Mouse (Mus musculus): ENCODE data around the gene Tet2. TPM values are rescaled to one million over a fixed set of nuclear protein-coding genes. Genes with fewer than 3 reads are reported as not detected.

The Tet2 gene
- polyA plus RNA-seq, 1 experiment from 2014 or later = 24.8 TPM

DNA sequence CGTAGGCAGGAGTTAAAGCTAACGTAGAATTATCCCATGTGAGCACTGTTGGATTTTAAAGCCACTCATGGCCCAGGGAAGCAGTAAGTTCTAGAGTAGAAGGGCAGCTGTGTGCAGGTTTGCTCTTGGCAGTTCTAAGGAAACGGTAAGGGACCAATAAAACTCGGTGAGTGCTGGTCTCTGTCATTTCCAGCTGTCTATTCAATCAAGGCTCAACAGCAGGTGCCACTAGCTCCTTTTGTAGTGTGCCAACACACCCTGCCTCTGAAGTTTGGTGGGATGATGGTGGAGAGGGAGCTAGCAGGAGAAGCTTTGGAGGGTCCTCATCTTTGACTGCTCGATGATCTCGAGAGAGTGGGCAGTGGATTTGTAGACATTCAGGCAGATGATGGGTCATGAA is 82.5 kb downstream of the Tet2 start:
- Histone ChIP-seq H3K27me3 (ENCODE audit: control insufficient read depth, insufficient read depth, low read length) (no peaks in the 10 kb centered on the region), H3K4me3 (ENCODE audit: low read length) (no peak overlapping the region), H3K36me3 (ENCODE audit: control insufficient read depth, insufficient read depth, low read length) (peaks cover 14% of the 10 kb centered on the region), H3K9ac (ENCODE audit: low read depth, low read length) (no peak overlapping the region), H3K27ac (ENCODE audit: low read depth, low read length) (no peak overlapping the region), H3K4me2 (replicated peaks; ENCODE audit: low read depth, low read length) (no peak overlapping the region), H3K4me1 (ENCODE audit: control insufficient read depth, insufficient read depth, low read length) (no peaks in the 10 kb centered on the region), H3K9me3 (ENCODE audit: control insufficient read depth, low read length) (no peaks in the 10 kb centered on the region)
- no peak for ATAC-seq (ENCODE audit: low FRiP score, low TSS enrichment)
- 84% methylated on average over 6 of the region's 6 CpGs for WGBS

DNA sequence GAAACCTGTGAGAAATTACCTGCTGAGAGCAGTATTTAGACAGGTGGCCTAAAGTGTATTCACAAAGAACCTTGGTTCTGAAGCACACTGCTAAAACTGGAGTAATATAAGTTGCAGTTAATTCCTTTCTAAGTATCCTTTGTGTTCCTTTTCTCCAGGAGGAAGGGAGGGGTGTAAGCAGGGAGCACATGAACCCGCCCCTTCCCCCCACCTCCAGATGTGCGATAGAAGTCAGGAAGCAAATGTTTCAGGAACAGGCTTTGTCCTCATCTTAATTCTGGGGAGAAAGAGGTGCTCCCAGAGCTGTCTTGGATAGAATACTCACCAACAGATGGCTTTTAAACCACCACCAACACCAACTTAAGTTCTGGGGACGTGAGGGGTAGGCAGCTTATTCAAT is 82.9 kb downstream of the Tet2 start:
- no peaks in the 10 kb centered on the region for H3K9me3 ChIP-seq (ENCODE audit: control insufficient read depth, low read length)
- H3K27ac ChIP-seq (ENCODE audit: low read depth, low read length) = no peak overlapping the region
- peaks cover 10% of the 10 kb centered on the region; the same call in 1 of the 2 replicates for H3K36me3 ChIP-seq (ENCODE audit: control insufficient read depth, insufficient read depth, low read length)
- H3K4me3 ChIP-seq (ENCODE audit: low read length) = no peak overlapping the region
- H3K27me3 ChIP-seq (ENCODE audit: control insufficient read depth, insufficient read depth, low read length) = no peaks in the 10 kb centered on the region
- no peak overlapping the region for H3K4me2 ChIP-seq (replicated peaks; ENCODE audit: low read depth, low read length)
- no peaks in the 10 kb centered on the region for H3K4me1 ChIP-seq (ENCODE audit: control insufficient read depth, insufficient read depth, low read length)
- WGBS = 78% methylated on average over 3 of the region's 3 CpGs
- H3K9ac ChIP-seq (ENCODE audit: low read depth, low read length) = no peak overlapping the region
- ATAC-seq (ENCODE audit: low FRiP score, low TSS enrichment) = no peak

DNA sequence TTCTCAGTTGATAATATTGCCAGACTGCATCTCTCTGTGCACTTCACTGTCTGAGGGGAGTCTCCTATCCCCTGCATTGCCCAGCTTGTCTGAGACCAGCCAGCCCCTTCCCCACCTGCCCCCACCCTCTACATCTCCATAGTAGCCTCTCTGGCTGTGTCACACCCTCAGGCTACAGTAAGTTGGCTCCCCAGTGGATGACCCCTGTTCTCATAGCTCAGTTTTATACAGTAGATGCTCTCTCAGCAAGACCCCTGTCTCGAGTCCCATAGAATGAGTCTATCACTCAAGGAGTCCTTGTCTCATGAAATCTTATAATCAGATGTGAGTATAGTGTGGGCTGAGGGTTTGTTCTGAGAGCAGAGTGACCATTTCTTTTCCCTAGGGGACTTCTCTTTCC is 85.8 kb downstream of the Tet2 start:
- H3K27me3 ChIP-seq (ENCODE audit: control insufficient read depth, insufficient read depth, low read length) = no peaks in the 10 kb centered on the region
- no peaks in the 10 kb centered on the region for H3K9me3 ChIP-seq (ENCODE audit: control insufficient read depth, low read length)
- no peak for ATAC-seq (ENCODE audit: low FRiP score, low TSS enrichment)
- no peak overlapping the region for H3K27ac ChIP-seq (ENCODE audit: low read depth, low read length)
- no peak overlapping the region for H3K4me2 ChIP-seq (replicated peaks; ENCODE audit: low read depth, low read length)
- no peaks in the 10 kb centered on the region; the same call in 1 of the 2 replicates for H3K36me3 ChIP-seq (ENCODE audit: control insufficient read depth, insufficient read depth, low read length)
- no peak overlapping the region for H3K9ac ChIP-seq (ENCODE audit: low read depth, low read length)
- no peaks in the 10 kb centered on the region for H3K4me1 ChIP-seq (ENCODE audit: control insufficient read depth, insufficient read depth, low read length)
- 59% methylated on average over 1 of the region's 1 CpGs for WGBS
- H3K4me3 ChIP-seq (ENCODE audit: low read length) = no peak overlapping the region

DNA sequence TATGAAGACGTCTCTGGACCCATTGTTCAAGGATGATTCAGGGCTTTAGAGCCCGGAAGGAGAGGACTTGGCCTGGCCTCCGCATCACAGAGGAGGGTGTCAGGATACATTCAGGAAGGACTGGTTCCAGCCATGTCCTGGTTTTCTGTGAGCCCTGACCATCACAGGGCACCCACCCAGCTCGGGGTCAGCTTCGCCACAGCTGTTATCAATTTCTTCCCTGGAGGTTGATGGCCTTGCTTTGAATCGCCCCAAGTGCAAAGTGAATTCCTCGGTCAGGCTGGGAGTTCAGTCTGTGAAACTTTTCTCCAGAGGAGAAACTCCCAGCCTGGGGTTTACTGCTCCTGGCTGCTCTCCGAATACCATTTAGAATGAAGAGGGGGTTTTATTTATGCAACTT is 91.0 kb downstream of the Tet2 start:
- H3K27ac ChIP-seq (ENCODE audit: low read depth, low read length) = no peak overlapping the region
- ATAC-seq (ENCODE audit: low FRiP score, low TSS enrichment) = no peak
- H3K4me1 ChIP-seq (ENCODE audit: control insufficient read depth, insufficient read depth, low read length) = no peaks in the 10 kb centered on the region
- H3K4me3 ChIP-seq (ENCODE audit: low read length) = no peak overlapping the region
- no peaks in the 10 kb centered on the region for H3K36me3 ChIP-seq (ENCODE audit: control insufficient read depth, insufficient read depth, low read length)
- no peak overlapping the region for H3K4me2 ChIP-seq (replicated peaks; ENCODE audit: low read depth, low read length)
- H3K27me3 ChIP-seq (ENCODE audit: control insufficient read depth, insufficient read depth, low read length) = no peaks in the 10 kb centered on the region
- no peak overlapping the region for H3K9ac ChIP-seq (ENCODE audit: low read depth, low read length)
- WGBS = 74% methylated on average over 8 of the region's 8 CpGs
- H3K9me3 ChIP-seq (ENCODE audit: control insufficient read depth, low read length) = no peaks in the 10 kb centered on the region

DNA sequence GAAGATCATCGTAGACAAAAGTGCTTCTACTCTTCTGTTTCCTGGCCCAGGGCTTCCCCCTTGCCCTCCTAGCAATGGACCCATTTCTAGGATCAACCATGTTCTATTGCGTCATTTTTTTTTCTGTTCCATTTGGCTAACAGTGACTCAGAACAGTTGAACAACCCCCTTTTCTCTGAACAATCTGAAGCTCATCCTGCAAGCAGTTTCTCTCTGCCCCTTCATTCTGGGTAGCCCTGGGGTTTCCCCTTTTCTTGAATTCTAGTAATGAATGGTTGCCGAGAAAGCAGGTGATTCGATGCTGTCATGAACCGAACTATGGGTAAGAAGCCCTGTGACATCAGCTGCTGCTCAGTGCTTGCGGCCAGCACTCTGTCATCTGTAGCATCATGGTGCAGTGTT is 108.0 kb downstream of the Tet2 start:
- ATAC-seq (ENCODE audit: low FRiP score, low TSS enrichment) = no peak
- Histone ChIP-seq H3K9me3 (ENCODE audit: control insufficient read depth, low read length) (no peaks in the 10 kb centered on the region), H3K27me3 (ENCODE audit: control insufficient read depth, insufficient read depth, low read length) (no peaks in the 10 kb centered on the region), H3K9ac (ENCODE audit: low read depth, low read length) (no peak overlapping the region), H3K4me1 (ENCODE audit: control insufficient read depth, insufficient read depth, low read length) (no peaks in the 10 kb centered on the region), H3K4me3 (ENCODE audit: low read length) (no peak overlapping the region), H3K27ac (ENCODE audit: low read depth, low read length) (no peak overlapping the region), H3K36me3 (ENCODE audit: control insufficient read depth, insufficient read depth, low read length) (no peaks in the 10 kb centered on the region), H3K4me2 (replicated peaks; ENCODE audit: low read depth, low read length) (no peak overlapping the region)
- 91% methylated on average over 6 of the region's 6 CpGs for whole genome bisulfite sequencing

DNA sequence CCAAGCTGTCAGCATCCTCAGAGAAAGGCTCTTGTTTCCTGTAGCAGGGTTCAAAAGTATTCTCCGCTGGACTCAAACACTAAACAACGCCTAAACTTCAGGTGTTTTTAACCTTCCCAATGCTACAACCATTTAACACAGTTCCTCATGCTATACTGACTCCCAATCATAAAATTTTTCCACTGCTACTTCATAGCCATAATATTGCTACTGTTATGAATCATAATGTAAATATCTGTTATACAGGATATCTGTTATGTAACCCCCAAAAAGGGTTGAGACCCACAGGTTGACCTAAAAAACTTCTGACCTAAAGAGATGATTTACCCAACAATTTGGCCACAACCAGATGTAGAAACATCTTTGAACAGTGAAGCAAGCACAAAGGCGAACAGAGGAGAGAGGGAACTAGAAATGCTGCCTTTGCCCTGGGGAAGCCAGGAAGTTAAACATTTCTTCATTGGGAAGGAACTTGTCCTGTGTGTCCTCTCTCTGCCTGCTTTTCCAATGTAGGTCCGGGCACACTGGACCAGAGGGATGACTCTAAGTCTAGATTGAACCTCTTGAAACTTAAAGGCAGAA is 108.6 kb downstream of the Tet2 start:
- no peak overlapping the region for H3K27ac ChIP-seq (ENCODE audit: low read depth, low read length)
- no peak overlapping the region for H3K9ac ChIP-seq (ENCODE audit: low read depth, low read length)
- no peak overlapping the region for H3K4me3 ChIP-seq (ENCODE audit: low read length)
- no peak for ATAC-seq (ENCODE audit: low FRiP score, low TSS enrichment)
- no peaks in the 10 kb centered on the region for H3K36me3 ChIP-seq (ENCODE audit: control insufficient read depth, insufficient read depth, low read length)
- no peaks in the 10 kb centered on the region for H3K4me1 ChIP-seq (ENCODE audit: control insufficient read depth, insufficient read depth, low read length)
- H3K27me3 ChIP-seq (ENCODE audit: control insufficient read depth, insufficient read depth, low read length) = no peaks in the 10 kb centered on the region
- no peak overlapping the region for H3K4me2 ChIP-seq (replicated peaks; ENCODE audit: low read depth, low read length)
- no peaks in the 10 kb centered on the region for H3K9me3 ChIP-seq (ENCODE audit: control insufficient read depth, low read length)
- WGBS = 85% methylated on average over 4 of the region's 4 CpGs

DNA sequence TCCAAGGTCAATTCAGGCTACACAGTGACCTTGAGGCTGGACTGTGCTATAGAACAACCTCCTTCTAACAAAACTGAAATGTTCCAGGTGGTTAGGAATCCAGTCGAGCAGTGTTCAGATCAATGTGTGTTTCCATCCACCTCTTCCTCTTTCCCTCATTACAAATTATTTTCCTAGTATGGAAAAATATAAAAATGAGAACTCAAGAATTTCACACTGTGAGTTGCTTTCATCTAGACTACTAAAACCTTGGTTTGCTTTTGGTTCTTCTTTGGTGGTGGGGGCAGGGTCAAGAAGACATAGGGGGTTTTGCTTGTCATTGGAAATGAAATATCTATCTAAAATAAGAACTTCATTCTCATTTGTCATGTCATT is 109.2 kb downstream of the Tet2 start:
- H3K36me3 ChIP-seq (ENCODE audit: control insufficient read depth, insufficient read depth, low read length) = no peaks in the 10 kb centered on the region
- H3K4me3 ChIP-seq (ENCODE audit: low read length) = no peak overlapping the region
- 91% methylated on average over 1 of the region's 1 CpGs for WGBS
- H3K9ac ChIP-seq (ENCODE audit: low read depth, low read length) = no peak overlapping the region
- H3K27me3 ChIP-seq (ENCODE audit: control insufficient read depth, insufficient read depth, low read length) = no peaks in the 10 kb centered on the region
- no peak overlapping the region for H3K4me2 ChIP-seq (replicated peaks; ENCODE audit: low read depth, low read length)
- no peaks in the 10 kb centered on the region for H3K9me3 ChIP-seq (ENCODE audit: control insufficient read depth, low read length)
- ATAC-seq (ENCODE audit: low FRiP score, low TSS enrichment) = no peak
- H3K4me1 ChIP-seq (ENCODE audit: control insufficient read depth, insufficient read depth, low read length) = no peaks in the 10 kb centered on the region
- no peak overlapping the region for H3K27ac ChIP-seq (ENCODE audit: low read depth, low read length)

DNA sequence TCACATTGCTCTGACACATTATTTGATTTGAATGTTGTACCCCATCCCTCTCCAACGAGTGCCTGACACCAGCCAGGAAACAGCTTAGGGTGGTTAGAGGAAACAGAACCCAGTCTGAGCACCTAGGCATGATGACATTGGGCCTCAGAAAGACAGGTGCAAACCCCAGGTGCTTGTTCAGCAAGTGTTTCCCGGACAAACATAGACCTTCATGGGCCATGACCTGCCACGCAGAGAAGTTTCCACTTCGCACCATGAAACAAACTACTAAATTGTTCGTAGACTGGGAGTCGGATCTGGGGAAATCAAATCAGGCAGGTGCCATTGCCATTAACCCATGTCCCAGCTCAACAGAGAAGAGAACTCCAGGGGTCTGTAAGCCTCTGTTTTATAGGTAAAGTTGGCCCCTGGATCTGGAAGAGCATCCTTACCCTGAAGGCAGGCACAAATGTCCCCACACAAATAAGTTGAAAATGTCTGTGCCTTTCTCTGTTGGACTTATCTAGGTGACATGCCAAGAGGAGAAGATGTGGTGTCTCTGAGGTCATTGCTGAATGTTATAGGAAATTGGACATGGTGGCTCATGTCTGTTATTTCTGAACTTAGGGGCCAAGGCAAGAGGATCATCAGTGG is 109.7 kb downstream of the Tet2 start:
- no peak overlapping the region for H3K4me3 ChIP-seq (ENCODE audit: low read length)
- 90% methylated on average over 6 of the region's 6 CpGs for WGBS
- H3K36me3 ChIP-seq (ENCODE audit: control insufficient read depth, insufficient read depth, low read length) = no peaks in the 10 kb centered on the region
- no peak for ATAC-seq (ENCODE audit: low FRiP score, low TSS enrichment)
- H3K9ac ChIP-seq (ENCODE audit: low read depth, low read length) = no peak overlapping the region
- no peaks in the 10 kb centered on the region for H3K9me3 ChIP-seq (ENCODE audit: control insufficient read depth, low read length)
- H3K27me3 ChIP-seq (ENCODE audit: control insufficient read depth, insufficient read depth, low read length) = no peaks in the 10 kb centered on the region
- H3K4me1 ChIP-seq (ENCODE audit: control insufficient read depth, insufficient read depth, low read length) = no peaks in the 10 kb centered on the region
- no peak overlapping the region for H3K27ac ChIP-seq (ENCODE audit: low read depth, low read length)
- H3K4me2 ChIP-seq (replicated peaks; ENCODE audit: low read depth, low read length) = no peak overlapping the region

DNA sequence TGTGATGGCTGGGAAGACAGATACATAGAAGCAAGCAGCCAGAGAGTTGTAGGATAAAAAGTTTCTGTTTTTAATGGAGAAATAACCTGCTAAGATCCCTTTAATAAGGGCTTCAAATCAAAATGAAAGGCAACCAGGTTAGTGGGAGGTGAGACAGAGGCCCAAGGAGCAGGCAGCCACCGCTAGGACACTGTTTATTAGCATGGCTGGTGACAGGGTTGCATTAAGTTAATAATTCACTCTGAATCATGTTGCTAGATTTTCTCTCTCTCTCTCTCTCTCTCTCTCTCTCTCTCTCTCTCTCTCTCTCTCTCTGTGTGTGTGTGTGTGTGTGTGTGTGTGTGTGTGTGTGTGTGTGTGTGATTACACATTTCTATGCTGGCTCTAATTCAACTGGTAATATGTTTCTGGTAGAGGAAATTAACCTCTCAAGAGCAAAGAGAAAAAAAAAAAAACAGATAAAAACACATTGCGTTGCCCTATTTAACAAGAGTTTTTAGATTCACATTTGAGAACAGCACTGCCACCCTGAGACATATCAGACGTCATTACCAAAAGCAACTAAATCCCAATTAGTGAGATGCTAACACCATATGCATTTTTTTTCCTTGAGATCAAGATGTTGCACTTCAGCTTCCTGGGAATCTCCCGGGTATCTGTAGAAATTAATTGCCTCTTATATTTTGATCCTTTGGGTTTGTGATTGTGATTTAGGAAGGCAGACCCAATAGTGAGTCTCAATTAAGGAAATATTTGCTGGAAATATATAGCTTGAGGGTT is 115.4 kb downstream of the Tet2 start:
- H3K4me2 ChIP-seq (replicated peaks; ENCODE audit: low read depth, low read length) = no peak overlapping the region
- WGBS = 70% methylated on average over 4 of the region's 4 CpGs
- no peak overlapping the region for H3K4me3 ChIP-seq (ENCODE audit: low read length)
- no peaks in the 10 kb centered on the region for H3K27me3 ChIP-seq (ENCODE audit: control insufficient read depth, insufficient read depth, low read length)
- H3K27ac ChIP-seq (ENCODE audit: low read depth, low read length) = no peak overlapping the region
- H3K9ac ChIP-seq (ENCODE audit: low read depth, low read length) = no peak overlapping the region
- no peaks in the 10 kb centered on the region for H3K9me3 ChIP-seq (ENCODE audit: control insufficient read depth, low read length)
- ATAC-seq (ENCODE audit: low FRiP score, low TSS enrichment) = no peak
- no peaks in the 10 kb centered on the region for H3K36me3 ChIP-seq (ENCODE audit: control insufficient read depth, insufficient read depth, low read length)
- H3K4me1 ChIP-seq (ENCODE audit: control insufficient read depth, insufficient read depth, low read length) = no peaks in the 10 kb centered on the region
